Mouse (Mus musculus): Measurements from ENCODE around the gene Appl1. TPM values are rescaled to one million over a fixed set of nuclear protein-coding genes. Genes with fewer than 3 reads are reported as not detected.

The Appl1 gene
- polyA plus RNA-seq (2014; fragmentation: Nextera tagmentation; extraction: Ambion mirVana), result 62.4 and 86.8 TPM in 2 replicates

- peak within 1 kb of the TSS; percentile 95 for H3K4me3 ChIP-seq (ENCODE audit: low read depth, low read length)
- peak within 1 kb of the TSS; percentile 85 for H3K27ac ChIP-seq (ENCODE audit: low read depth, low read length)
- DNase-seq (ENCODE audit: low spot score) (peak; percentile 29), ATAC-seq (no peak)
- no peaks in the 10 kb centered on the region for H3K36me3 ChIP-seq (ENCODE audit: control insufficient read depth, insufficient read depth, low read length)
- H3K9ac ChIP-seq (ENCODE audit: low read length), result peak within 1 kb of the TSS; percentile 90
- no peaks in the 10 kb centered on the region for H3K27me3 ChIP-seq (replicated peaks; ENCODE audit: control insufficient read depth, insufficient read depth, low read length)
- peak within 1 kb of the TSS; percentile 66 for H3K4me2 ChIP-seq (ENCODE audit: low read length)
- H3K9me3 ChIP-seq (replicated peaks; ENCODE audit: control insufficient read depth, low read length), result no peaks in the 10 kb centered on the region
- H3K4me1 ChIP-seq (ENCODE audit: control insufficient read depth, insufficient read depth, low read length), result peaks cover 7% of the 10 kb centered on the region; the same call in 1 of the 2 replicates
- 38% methylated on average over 10 of the region's 10 CpGs for WGBS
These were observed at the start of gene Appl1 for GRCm38 (mm10) chr14:26971106-26971789. Appl1 (minus strand) TSS chr14:26971232.

- WGBS, result 89% methylated on average over 14 of the region's 14 CpGs
- Histone ChIP-seq H3K4me3 (ENCODE audit: low read depth, low read length) (no peak overlapping the region), H3K4me1 (ENCODE audit: control insufficient read depth, insufficient read depth, low read length) (no peaks in the 10 kb centered on the region), H3K9me3 (replicated peaks; ENCODE audit: control insufficient read depth, low read length) (no peaks in the 10 kb centered on the region), H3K27ac (ENCODE audit: low read depth, low read length) (no peak overlapping the region), H3K27me3 (replicated peaks; ENCODE audit: control insufficient read depth, insufficient read depth, low read length) (no peaks in the 10 kb centered on the region), H3K36me3 (ENCODE audit: control insufficient read depth, insufficient read depth, low read length) (no peaks in the 10 kb centered on the region), H3K9ac (ENCODE audit: low read length) (no peak overlapping the region), H3K4me2 (ENCODE audit: low read length) (no peak overlapping the region)
- DNase-seq (ENCODE audit: low spot score) (no peak), ATAC-seq (no peak)
These were observed 48.8 kb upstream of the Appl1 start for GRCm38 (mm10) chr14:27019850-27020249.

- Histone ChIP-seq H3K9me3 (replicated peaks; ENCODE audit: control insufficient read depth, low read length) (no peaks in the 10 kb centered on the region), H3K27ac (ENCODE audit: low read depth, low read length) (no peak overlapping the region), H3K36me3 (ENCODE audit: control insufficient read depth, insufficient read depth, low read length) (no peaks in the 10 kb centered on the region), H3K4me3 (ENCODE audit: low read depth, low read length) (no peak overlapping the region), H3K9ac (ENCODE audit: low read length) (no peak overlapping the region), H3K4me2 (ENCODE audit: low read length) (no peak overlapping the region), H3K27me3 (replicated peaks; ENCODE audit: control insufficient read depth, insufficient read depth, low read length) (no peaks in the 10 kb centered on the region), H3K4me1 (ENCODE audit: control insufficient read depth, insufficient read depth, low read length) (no peaks in the 10 kb centered on the region)
- WGBS, result 86% methylated on average over 2 of the region's 2 CpGs
- ATAC-seq, result no peak
- no peak for DNase-seq (ENCODE audit: low spot score)
These were observed 46.9 kb upstream of the Appl1 start for GRCm38 (mm10) chr14:27017936-27018335.

GRCm38 (mm10) chr14:27013658-27014057 lies 42.6 kb upstream of the Appl1 start:
- whole genome bisulfite sequencing, result 86% methylated on average over 4 of the region's 4 CpGs
- Histone ChIP-seq H3K9me3 (replicated peaks; ENCODE audit: control insufficient read depth, low read length) (no peaks in the 10 kb centered on the region), H3K36me3 (ENCODE audit: control insufficient read depth, insufficient read depth, low read length) (no peaks in the 10 kb centered on the region), H3K27me3 (replicated peaks; ENCODE audit: control insufficient read depth, insufficient read depth, low read length) (no peaks in the 10 kb centered on the region), H3K9ac (ENCODE audit: low read length) (no peak overlapping the region), H3K27ac (ENCODE audit: low read depth, low read length) (no peak overlapping the region), H3K4me2 (ENCODE audit: low read length) (no peak overlapping the region), H3K4me1 (ENCODE audit: control insufficient read depth, insufficient read depth, low read length) (no peaks in the 10 kb centered on the region), H3K4me3 (ENCODE audit: low read depth, low read length) (no peak overlapping the region)
- ATAC-seq (no peak), DNase-seq (ENCODE audit: low spot score) (no peak)

- 82% methylated on average over 5 of the region's 5 CpGs for WGBS
- no peak overlapping the region for H3K4me3 ChIP-seq (ENCODE audit: low read depth, low read length)
- no peak overlapping the region for H3K4me2 ChIP-seq (ENCODE audit: low read length)
- no peaks in the 10 kb centered on the region for H3K4me1 ChIP-seq (ENCODE audit: control insufficient read depth, insufficient read depth, low read length)
- no peak overlapping the region for H3K9ac ChIP-seq (ENCODE audit: low read length)
- H3K9me3 ChIP-seq (replicated peaks; ENCODE audit: control insufficient read depth, low read length), result no peaks in the 10 kb centered on the region
- no peak for DNase-seq (ENCODE audit: low spot score)
- no peak for ATAC-seq
- no peaks in the 10 kb centered on the region for H3K36me3 ChIP-seq (ENCODE audit: control insufficient read depth, insufficient read depth, low read length)
- H3K27ac ChIP-seq (ENCODE audit: low read depth, low read length), result no peak overlapping the region
- H3K27me3 ChIP-seq (replicated peaks; ENCODE audit: control insufficient read depth, insufficient read depth, low read length), result no peaks in the 10 kb centered on the region
These were observed 40.5 kb upstream of the Appl1 start for GRCm38 (mm10) chr14:27011561-27011960.

- DNase-seq (ENCODE audit: low spot score) (no peak), ATAC-seq (no peak)
These were observed 34.9 kb upstream of the Appl1 start for GRCm38 (mm10) chr14:27005937-27006336.

GRCm38 (mm10) chr14:27004906-27005305 lies 33.9 kb upstream of the Appl1 start:
- no peak overlapping the region for H3K4me2 ChIP-seq (ENCODE audit: low read length)
- DNase-seq (ENCODE audit: low spot score) (no peak), ATAC-seq (no peak)
- H3K9ac ChIP-seq (ENCODE audit: low read length), result no peak overlapping the region
- 58% methylated on average over 7 of the region's 7 CpGs for WGBS
- H3K4me1 ChIP-seq (ENCODE audit: control insufficient read depth, insufficient read depth, low read length), result no peaks in the 10 kb centered on the region
- peaks cover 14% of the 10 kb centered on the region for H3K27me3 ChIP-seq (replicated peaks; ENCODE audit: control insufficient read depth, insufficient read depth, low read length)
- H3K4me3 ChIP-seq (ENCODE audit: low read depth, low read length), result no peak overlapping the region
- no peak overlapping the region for H3K27ac ChIP-seq (ENCODE audit: low read depth, low read length)
- H3K9me3 ChIP-seq (replicated peaks; ENCODE audit: control insufficient read depth, low read length), result no peaks in the 10 kb centered on the region
- no peaks in the 10 kb centered on the region for H3K36me3 ChIP-seq (ENCODE audit: control insufficient read depth, insufficient read depth, low read length)

More at GRCm38 (mm10) chr14:27005937-27006336, 34.9 kb upstream of the Appl1 start:
- no peaks in the 10 kb centered on the region for H3K4me1 ChIP-seq (ENCODE audit: control insufficient read depth, insufficient read depth, low read length)
- no peak overlapping the region for H3K4me2 ChIP-seq (ENCODE audit: low read length)
- no peaks in the 10 kb centered on the region for H3K9me3 ChIP-seq (replicated peaks; ENCODE audit: control insufficient read depth, low read length)
- H3K9ac ChIP-seq (ENCODE audit: low read length), result no peak overlapping the region
- no peak overlapping the region for H3K27ac ChIP-seq (ENCODE audit: low read depth, low read length)
- no peak overlapping the region for H3K4me3 ChIP-seq (ENCODE audit: low read depth, low read length)
- no peaks in the 10 kb centered on the region for H3K36me3 ChIP-seq (ENCODE audit: control insufficient read depth, insufficient read depth, low read length)
- 4% methylated on average over 6 of the region's 6 CpGs for WGBS
- peaks cover 14% of the 10 kb centered on the region for H3K27me3 ChIP-seq (replicated peaks; ENCODE audit: control insufficient read depth, insufficient read depth, low read length)

- Histone ChIP-seq H3K27me3 (replicated peaks; ENCODE audit: control insufficient read depth, insufficient read depth, low read length) (peaks cover 14% of the 10 kb centered on the region), H3K36me3 (ENCODE audit: control insufficient read depth, insufficient read depth, low read length) (no peaks in the 10 kb centered on the region), H3K4me1 (ENCODE audit: control insufficient read depth, insufficient read depth, low read length) (no peaks in the 10 kb centered on the region), H3K9me3 (replicated peaks; ENCODE audit: control insufficient read depth, low read length) (no peaks in the 10 kb centered on the region), H3K27ac (ENCODE audit: low read depth, low read length) (no peak overlapping the region), H3K4me2 (ENCODE audit: low read length) (no peak overlapping the region), H3K4me3 (ENCODE audit: low read depth, low read length) (no peak overlapping the region), H3K9ac (ENCODE audit: low read length) (no peak overlapping the region)
- ATAC-seq, result no peak
- DNase-seq (ENCODE audit: low spot score), result peak; percentile 6
- under 1% methylated on average over 11 of the region's 11 CpGs for WGBS
These were observed 29.4 kb upstream of the Appl1 start for GRCm38 (mm10) chr14:27000386-27000785.

- Histone ChIP-seq H3K4me3 (ENCODE audit: low read depth, low read length) (no peak overlapping the region), H3K27me3 (replicated peaks; ENCODE audit: control insufficient read depth, insufficient read depth, low read length) (peaks cover 3% of the 10 kb centered on the region; the same call in 1 of the 2 replicates), H3K4me2 (ENCODE audit: low read length) (no peak overlapping the region), H3K4me1 (ENCODE audit: control insufficient read depth, insufficient read depth, low read length) (0 out of 2 replicates have a peak, but pooled peaks cover 2% of the 10 kb centered on the region), H3K27ac (ENCODE audit: low read depth, low read length) (no peak overlapping the region), H3K36me3 (ENCODE audit: control insufficient read depth, insufficient read depth, low read length) (no peaks in the 10 kb centered on the region), H3K9ac (ENCODE audit: low read length) (no peak overlapping the region), H3K9me3 (replicated peaks; ENCODE audit: control insufficient read depth, low read length) (no peaks in the 10 kb centered on the region)
- ATAC-seq (no peak), DNase-seq (ENCODE audit: low spot score) (no peak)
These were observed 25.2 kb upstream of the Appl1 start for GRCm38 (mm10) chr14:26996257-26996656.
